Mouse (Mus musculus): Measurements from ENCODE around the gene Clip4. TPM values are rescaled to one million over a fixed set of nuclear protein-coding genes. Genes with fewer than 3 reads are reported as not detected.
A peak's percentile ranks its signal among the peaks of the same experiment; 100 is the strongest.

Gene Clip4
- polyA plus RNA-seq, 1 experiment from 2014 or later: 35.4 TPM

DNA sequence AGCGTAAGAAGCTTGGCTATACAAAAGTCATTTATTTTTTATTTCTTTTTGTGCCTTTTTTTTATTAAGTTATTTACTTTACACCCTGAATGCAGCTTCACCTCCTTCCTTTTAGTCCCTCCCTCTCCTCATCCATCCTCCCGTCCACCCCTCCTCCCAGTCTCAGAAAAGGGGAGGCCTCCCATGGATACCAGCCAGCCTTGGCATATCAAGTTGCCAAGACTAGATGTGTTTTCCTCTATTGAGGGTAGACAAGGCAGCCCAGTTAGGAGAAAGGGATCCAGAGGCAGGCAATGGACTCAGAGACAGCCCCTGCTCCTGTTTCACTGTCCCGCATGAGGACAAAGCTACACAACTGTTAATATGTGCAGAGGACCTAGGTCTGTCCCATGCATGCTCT is 93.9 kb downstream of the Clip4 start:
- H3K4me1 ChIP-seq (replicated peaks): peaks cover 6% of the 10 kb centered on the region; the same call in 1 of the 2 replicates
- no peak overlapping the region for H3K9ac ChIP-seq
- peaks cover 12% of the 10 kb centered on the region for H3K36me3 ChIP-seq
- WGBS: 82% methylated on average over 3 of the region's 3 CpGs
- H3K9me3 ChIP-seq (replicated peaks): no peaks in the 10 kb centered on the region
- no peak for ATAC-seq (replicated peaks; ENCODE audit: insufficient number of reproducible peaks, insufficient read depth, low FRiP score, low read depth)
- H3K27ac ChIP-seq: no peak overlapping the region
- no peak overlapping the region for H3K4me2 ChIP-seq
- H3K4me3 ChIP-seq: no peak overlapping the region
- H3K27me3 ChIP-seq: no peaks in the 10 kb centered on the region

- no peak overlapping the region for H3K9ac ChIP-seq
- H3K4me1 ChIP-seq (replicated peaks): peaks cover 6% of the 10 kb centered on the region; the same call in 1 of the 2 replicates
- H3K9me3 ChIP-seq (replicated peaks): no peaks in the 10 kb centered on the region
- no peak overlapping the region for H3K4me2 ChIP-seq
- no peak overlapping the region for H3K4me3 ChIP-seq
- H3K27ac ChIP-seq: no peak overlapping the region
- ATAC-seq (replicated peaks; ENCODE audit: insufficient number of reproducible peaks, insufficient read depth, low FRiP score, low read depth): no peak
- no peaks in the 10 kb centered on the region for H3K27me3 ChIP-seq
- 87% methylated on average over 4 of the region's 4 CpGs for WGBS
- peaks cover 12% of the 10 kb centered on the region for H3K36me3 ChIP-seq
These were observed 94.6 kb downstream of the Clip4 start for GRCm38 (mm10) chr17:71862895-71863294.

- Histone ChIP-seq H3K36me3 (peaks cover 7% of the 10 kb centered on the region), H3K27ac (no peak overlapping the region), H3K27me3 (no peaks in the 10 kb centered on the region; the same call in 1 of the 2 replicates), H3K4me3 (no peak overlapping the region), H3K9ac (no peak overlapping the region), H3K4me1 (replicated peaks) (peaks cover 6% of the 10 kb centered on the region), H3K4me2 (no peak overlapping the region), H3K9me3 (replicated peaks) (no peaks in the 10 kb centered on the region)
- 38% methylated on average over 8 of the region's 8 CpGs for WGBS
- no peak for ATAC-seq (replicated peaks; ENCODE audit: insufficient number of reproducible peaks, insufficient read depth, low FRiP score, low read depth)
These were observed 95.8 kb downstream of the Clip4 start for GRCm38 (mm10) chr17:71864039-71864438.

GRCm38 (mm10) chr17:71865437-71865836 is 97.2 kb downstream of the Clip4 start:
- Histone ChIP-seq H3K4me3 (no peak overlapping the region), H3K4me2 (no peak overlapping the region), H3K27ac (no peak overlapping the region), H3K9me3 (replicated peaks) (no peaks in the 10 kb centered on the region), H3K4me1 (replicated peaks) (peaks cover 14% of the 10 kb centered on the region), H3K9ac (no peak overlapping the region), H3K36me3 (no peaks in the 10 kb centered on the region), H3K27me3 (no peaks in the 10 kb centered on the region; the same call in 1 of the 2 replicates)
- ATAC-seq (replicated peaks; ENCODE audit: insufficient number of reproducible peaks, insufficient read depth, low FRiP score, low read depth): no peak
- WGBS: 76% methylated on average over 5 of the region's 5 CpGs

DNA sequence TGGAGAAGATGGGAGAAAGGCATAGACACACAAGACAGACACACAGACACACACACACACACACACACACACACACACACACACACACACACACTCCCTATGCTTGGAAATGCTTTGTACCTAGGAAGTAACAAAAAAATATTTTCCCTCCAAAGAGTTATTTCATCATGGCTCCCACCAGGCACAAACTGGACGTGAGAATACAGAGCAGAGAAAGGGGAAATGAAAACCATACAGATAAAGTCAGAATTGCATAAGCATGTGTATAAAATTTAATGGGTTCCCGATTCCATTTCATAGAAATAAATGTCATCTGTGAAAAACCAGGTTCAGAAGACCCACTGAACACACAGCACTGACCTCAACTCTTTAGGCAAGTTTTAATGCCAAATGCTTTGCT is 99.6 kb downstream of the Clip4 start:
- no peaks in the 10 kb centered on the region; the same call in 1 of the 2 replicates for H3K27me3 ChIP-seq
- no peaks in the 10 kb centered on the region for H3K9me3 ChIP-seq (replicated peaks)
- H3K4me2 ChIP-seq: no peak overlapping the region
- H3K4me3 ChIP-seq: no peak overlapping the region
- WGBS: 88% methylated on average over 2 of the region's 2 CpGs
- H3K4me1 ChIP-seq (replicated peaks): peaks cover 14% of the 10 kb centered on the region
- ATAC-seq (replicated peaks; ENCODE audit: insufficient number of reproducible peaks, insufficient read depth, low FRiP score, low read depth): no peak
- no peaks in the 10 kb centered on the region for H3K36me3 ChIP-seq
- no peak overlapping the region for H3K9ac ChIP-seq
- H3K27ac ChIP-seq: no peak overlapping the region

GRCm38 (mm10) chr17:71868828-71869227 is 100.6 kb downstream of the Clip4 start:
- H3K4me2 ChIP-seq: peak overlapping the region; percentile 92
- H3K9me3 ChIP-seq (replicated peaks): no peaks in the 10 kb centered on the region
- H3K36me3 ChIP-seq: no peaks in the 10 kb centered on the region
- H3K27me3 ChIP-seq: no peaks in the 10 kb centered on the region; the same call in 1 of the 2 replicates
- WGBS: 86% methylated on average over 12 of the region's 12 CpGs
- H3K27ac ChIP-seq: no peak overlapping the region
- no peak for ATAC-seq (replicated peaks; ENCODE audit: insufficient number of reproducible peaks, insufficient read depth, low FRiP score, low read depth)
- H3K9ac ChIP-seq: no peak overlapping the region
- no peak overlapping the region; the same call in 1 of the 2 replicates for H3K4me3 ChIP-seq
- H3K4me1 ChIP-seq (replicated peaks): peaks cover 11% of the 10 kb centered on the region

- no peak overlapping the region for H3K27ac ChIP-seq
- peak overlapping the region; percentile 60 for H3K4me3 ChIP-seq
- H3K4me2 ChIP-seq: peak overlapping the region; percentile 92
- 6% methylated on average over 60 of the region's 60 CpGs for WGBS
- H3K4me1 ChIP-seq (replicated peaks): peaks cover 8% of the 10 kb centered on the region
- no peaks in the 10 kb centered on the region; the same call in 1 of the 2 replicates for H3K27me3 ChIP-seq
- H3K9ac ChIP-seq: peak overlapping the region; percentile 68
- H3K36me3 ChIP-seq: no peaks in the 10 kb centered on the region
- peak; percentile 78 for ATAC-seq (replicated peaks; ENCODE audit: insufficient number of reproducible peaks, insufficient read depth, low FRiP score, low read depth)
- H3K9me3 ChIP-seq (replicated peaks): no peaks in the 10 kb centered on the region
These were observed 101.3 kb downstream of the Clip4 start for GRCm38 (mm10) chr17:71869372-71870231.

- no peak for ATAC-seq (replicated peaks; ENCODE audit: insufficient number of reproducible peaks, insufficient read depth, low FRiP score, low read depth)
- H3K36me3 ChIP-seq: no peaks in the 10 kb centered on the region
- no peaks in the 10 kb centered on the region for H3K9me3 ChIP-seq (replicated peaks)
- no peak overlapping the region; the same call in 1 of the 2 replicates for H3K4me2 ChIP-seq
- no peak overlapping the region for H3K9ac ChIP-seq
- no peak overlapping the region for H3K27ac ChIP-seq
- H3K27me3 ChIP-seq: no peaks in the 10 kb centered on the region; the same call in 1 of the 2 replicates
- no peak overlapping the region for H3K4me3 ChIP-seq
- 89% methylated on average over 8 of the region's 8 CpGs for whole genome bisulfite sequencing
- H3K4me1 ChIP-seq (replicated peaks): peaks cover 8% of the 10 kb centered on the region
These were observed 102.0 kb downstream of the Clip4 start for GRCm38 (mm10) chr17:71870232-71870621.

- H3K4me3 ChIP-seq: no peak overlapping the region
- H3K4me2 ChIP-seq: no peak overlapping the region
- H3K27me3 ChIP-seq: no peaks in the 10 kb centered on the region; the same call in 1 of the 2 replicates
- ATAC-seq (replicated peaks; ENCODE audit: insufficient number of reproducible peaks, insufficient read depth, low FRiP score, low read depth): no peak
- WGBS: 80% methylated on average over 1 of the region's 1 CpGs
- H3K36me3 ChIP-seq: no peaks in the 10 kb centered on the region
- H3K9me3 ChIP-seq (replicated peaks): no peaks in the 10 kb centered on the region
- H3K9ac ChIP-seq: no peak overlapping the region
- H3K27ac ChIP-seq: no peak overlapping the region
- peaks cover 8% of the 10 kb centered on the region for H3K4me1 ChIP-seq (replicated peaks)
These were observed 102.4 kb downstream of the Clip4 start for GRCm38 (mm10) chr17:71870641-71871040.

DNA sequence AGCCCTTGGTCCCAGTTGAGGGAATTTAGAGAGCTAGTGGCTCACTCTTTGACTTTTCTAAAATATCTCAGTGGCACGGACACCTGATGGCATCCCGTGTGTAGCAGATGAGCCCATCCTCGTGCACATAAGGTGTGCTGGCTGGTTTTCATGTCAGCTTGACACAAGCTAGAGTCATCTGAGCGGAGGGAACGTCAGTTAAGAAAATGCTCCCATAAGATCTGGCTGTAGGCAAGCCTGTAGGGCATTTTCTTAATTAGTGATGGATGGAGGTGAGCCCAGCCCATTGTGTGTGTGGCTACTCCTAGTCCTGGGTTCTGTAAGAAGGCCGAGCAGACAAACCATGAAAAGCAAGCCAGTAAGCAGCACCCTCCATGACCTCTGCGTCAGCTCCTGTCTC is 103.7 kb downstream of the Clip4 start:
- Histone ChIP-seq H3K27me3 (no peaks in the 10 kb centered on the region; the same call in 1 of the 2 replicates), H3K4me3 (no peak overlapping the region), H3K4me2 (no peak overlapping the region), H3K4me1 (replicated peaks) (peaks cover 8% of the 10 kb centered on the region), H3K9ac (no peak overlapping the region), H3K36me3 (no peaks in the 10 kb centered on the region), H3K9me3 (replicated peaks) (no peaks in the 10 kb centered on the region), H3K27ac (no peak overlapping the region)
- no peak for ATAC-seq (replicated peaks; ENCODE audit: insufficient number of reproducible peaks, insufficient read depth, low FRiP score, low read depth)
- 76% methylated on average over 7 of the region's 7 CpGs for WGBS

- no peak overlapping the region for H3K4me3 ChIP-seq
- peaks cover 8% of the 10 kb centered on the region for H3K4me1 ChIP-seq (replicated peaks)
- H3K9me3 ChIP-seq (replicated peaks): no peaks in the 10 kb centered on the region
- no peak overlapping the region for H3K27ac ChIP-seq
- no peak overlapping the region for H3K9ac ChIP-seq
- H3K27me3 ChIP-seq: no peaks in the 10 kb centered on the region; the same call in 1 of the 2 replicates
- H3K36me3 ChIP-seq: no peaks in the 10 kb centered on the region
- H3K4me2 ChIP-seq: no peak overlapping the region
- no peak for ATAC-seq (replicated peaks; ENCODE audit: insufficient number of reproducible peaks, insufficient read depth, low FRiP score, low read depth)
- 60% methylated on average over 5 of the region's 5 CpGs for WGBS
These were observed 104.7 kb downstream of the Clip4 start for GRCm38 (mm10) chr17:71872976-71873375.

- Histone ChIP-seq H3K4me2 (no peak overlapping the region), H3K4me3 (no peak overlapping the region), H3K36me3 (no peaks in the 10 kb centered on the region), H3K9ac (no peak overlapping the region), H3K27ac (no peak overlapping the region), H3K9me3 (replicated peaks) (no peaks in the 10 kb centered on the region), H3K4me1 (replicated peaks) (peaks cover 8% of the 10 kb centered on the region), H3K27me3 (no peaks in the 10 kb centered on the region)
- ATAC-seq (replicated peaks; ENCODE audit: insufficient number of reproducible peaks, insufficient read depth, low FRiP score, low read depth): no peak
- 34% methylated on average over 6 of the region's 6 CpGs for WGBS
These were observed 105.8 kb downstream of the Clip4 start for GRCm38 (mm10) chr17:71874077-71874476.
